Mouse (Mus musculus) MEL (cell line): Measurements from ENCODE around the gene Synj1.

Experiments
- CHD2 ChIP-seq: IDR thresholded peaks from 2 replicates; pipeline ENCODE4 v1.6.1; 2011; ENCODE audit warnings: low read length, improper control_type of control experiment
- CTCF ChIP-seq, 3 experiments: IDR thresholded peaks in 2 of 3; conservative IDR thresholded peaks in 1 of 3; 2 replicates each; pipeline ENCODE4 v1.5.1; 2011 to 2012; ENCODE audit warnings: low read length in 3 of 3, low read depth in 2 of 3, mild to moderate bottlenecking in 2 of 3, improper control_type of control experiment in 1 of 3, inconsistent platforms in 1 of 3, mixed read lengths in 1 of 3, moderate library complexity in 1 of 3; ENCODE audit not compliant: control insufficient read depth in 1 of 3, insufficient read depth in 1 of 3, poor library complexity in 1 of 3, severe bottlenecking in 1 of 3
- ELF1 ChIP-seq: IDR thresholded peaks from 2 replicates; pipeline ENCODE4 v1.6.1; 2014; ENCODE audit warnings: low read depth, mild to moderate bottlenecking, inconsistent platforms, low read length, improper control_type of control experiment, moderate library complexity
- EP300 ChIP-seq, 2 experiments: IDR thresholded peaks; 2 replicates each; pipeline ENCODE4 v1.6.1; 2011; ENCODE audit warnings: improper control_type of control experiment in 2 of 2, low read length in 2 of 2, low read depth in 1 of 2, mild to moderate bottlenecking in 1 of 2
- GATA1 ChIP-seq: IDR thresholded peaks from 2 replicates; pipeline ENCODE4 v1.6.1; 2011; ENCODE audit warnings: low read depth, low read length, improper control_type of control experiment
- JUND ChIP-seq: IDR thresholded peaks from 2 replicates; pipeline ENCODE4 v1.6.1; 2011; ENCODE audit warnings: low read depth, mild to moderate bottlenecking, improper control_type of control experiment, low read length
- MXI1 ChIP-seq: IDR thresholded peaks from 2 replicates; pipeline ENCODE4 v1.6.1; 2011; ENCODE audit warnings: mild to moderate bottlenecking, low read depth, low read length, improper control_type of control experiment
- POLR2A ChIP-seq, 2 experiments: IDR thresholded peaks; 2 replicates each; pipeline ENCODE4 v1.6.1; 2011 to 2012; ENCODE audit warnings: low read length in 2 of 2, mild to moderate bottlenecking in 2 of 2, control low read depth in 1 of 2, improper control_type of control experiment in 1 of 2, low read depth in 1 of 2, moderate library complexity in 1 of 2; ENCODE audit not compliant: control insufficient read depth in 1 of 2, insufficient read depth in 1 of 2, poor library complexity in 1 of 2
- ZC3H11A ChIP-seq: IDR thresholded peaks from 2 replicates; pipeline ENCODE4 v1.6.1; 2012; ENCODE audit warnings: low read depth, mild to moderate bottlenecking, inconsistent platforms, low read length, improper control_type of control experiment
- ZMIZ1 ChIP-seq: IDR thresholded peaks from 2 replicates; pipeline ENCODE4 v1.6.1; 2012; ENCODE audit warnings: low read depth, mild to moderate bottlenecking, inconsistent platforms, low read length, improper control_type of control experiment, moderate library complexity

GRCm38 (mm10) chr16:91057261-91057660 is 46.2 kb upstream of the Synj1 start:
- no peak for TF ChIP-seq CTCF (IDR thresholded peaks at IDR 0.05 in 2 of 3, conservative IDR thresholded peaks at IDR 0.05 in 1 of 3; ENCODE audit: control insufficient read depth in 1 of 3, insufficient read depth in 1 of 3, low read depth in 2 of 3, low read length in 3 of 3, poor library complexity in 1 of 3, severe bottlenecking in 1 of 3)
- peak; percentile 50; the same call in 1 of the 2 replicates for TF ChIP-seq ELF1
- peak; percentile 70 for TF ChIP-seq GATA1
- no peak for TF ChIP-seq EP300 (IDR thresholded peaks at IDR 0.05; ENCODE audit: low read depth in 1 of 2, low read length in 2 of 2)
- no peak for TF ChIP-seq POLR2A (IDR thresholded peaks at IDR 0.05; ENCODE audit: control insufficient read depth in 1 of 2, insufficient read depth in 1 of 2, low read depth in 1 of 2, low read length in 2 of 2, poor library complexity in 1 of 2)
- no peak for TF ChIP-seq ZC3H11A
- TF ChIP-seq JUND = no peak
- no peak for TF ChIP-seq CHD2
- TF ChIP-seq MXI1 = no peak
- TF ChIP-seq ZMIZ1 = no peak
